Mouse (Mus musculus): ENCODE measurements around the gene Galnt3. TPM values are rescaled to one million over a fixed set of nuclear protein-coding genes. Genes with fewer than 3 reads are reported as not detected.

Gene Galnt3
- polyA plus RNA-seq (2012; rRNA removed) (4.1 TPM in 2 replicates), polyA plus RNA-seq (2014; fragmentation: Nextera tagmentation; extraction: Ambion mirVana) (5.6 and 6.5 TPM in 2 replicates)

DNA sequence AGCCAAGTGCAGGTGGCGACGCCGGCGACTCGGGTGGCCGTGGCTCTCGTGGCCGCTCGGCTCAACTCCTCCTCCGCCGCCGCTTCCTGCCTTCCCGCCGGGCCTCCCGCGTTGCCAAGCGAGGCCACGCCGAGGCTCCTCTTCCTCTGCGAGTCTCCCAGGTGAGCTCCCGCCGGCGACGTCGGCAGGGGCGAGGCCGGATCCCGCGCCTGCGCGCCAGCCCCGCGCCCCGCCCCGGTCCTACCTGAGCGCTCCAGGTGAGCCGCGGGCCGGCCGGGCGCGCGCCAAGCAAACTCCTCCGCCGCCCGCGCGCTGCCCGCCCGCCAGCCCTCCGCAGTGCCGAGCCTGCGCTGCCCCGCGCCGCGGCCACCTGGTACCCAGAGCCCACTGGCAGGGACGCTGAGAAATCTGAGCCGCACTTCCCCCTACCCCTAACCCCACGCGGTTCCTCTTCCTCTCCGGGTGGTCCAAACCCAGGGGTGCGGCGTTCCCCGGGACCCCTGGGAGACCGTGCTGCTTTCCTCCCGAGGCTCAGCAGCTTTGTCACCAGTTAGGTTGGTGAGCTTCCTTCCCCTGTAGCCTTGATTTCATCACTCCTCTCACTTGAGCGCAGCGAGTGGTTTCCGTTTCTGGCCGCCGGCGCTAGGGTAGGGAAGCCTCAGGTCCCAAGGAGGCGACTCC is at the start of gene Galnt3:
Gene Galnt3, minus strand, starts transcription at position 404 of the 681 bp plus-strand sequence.
- Histone ChIP-seq H3K9me3 (ENCODE audit: control insufficient read depth, low read length) (no peaks in the 10 kb centered on the region), H3K27me3 (ENCODE audit: control insufficient read depth, insufficient read depth, low read length) (peaks cover 22% of the 10 kb centered on the region; the same call in 1 of the 2 replicates), H3K36me3 (ENCODE audit: control insufficient read depth, insufficient read depth, low read length) (no peaks in the 10 kb centered on the region), H3K27ac (replicated peaks; ENCODE audit: low read depth, low read length) (no peak within 1 kb of the TSS), H3K4me1 (ENCODE audit: control insufficient read depth, insufficient read depth, low read length) (peaks cover 5% of the 10 kb centered on the region; the same call in 1 of the 2 replicates), H3K4me2 (replicated peaks; ENCODE audit: low read depth, low read length, severe bottlenecking) (peak within 1 kb of the TSS; percentile 100), H3K4me3 (replicated peaks; ENCODE audit: low read length) (peak within 1 kb of the TSS; percentile 68), H3K9ac (ENCODE audit: low read depth, low read length, severe bottlenecking) (peak within 1 kb of the TSS; percentile 58)
- DNase-seq (ENCODE audit: low spot score) (no peak), ATAC-seq (ENCODE audit: low FRiP score, low read depth) (peak; percentile 54; the same call in 1 of the 2 replicates)
- no peak for TF ChIP-seq POLR2A (IDR thresholded peaks at IDR 0.05; ENCODE audit: borderline replicate concordance, extremely low read depth, insufficient read depth, insufficient read length)
- WGBS = 0% methylated on average over 17 of the region's 74 CpGs

DNA sequence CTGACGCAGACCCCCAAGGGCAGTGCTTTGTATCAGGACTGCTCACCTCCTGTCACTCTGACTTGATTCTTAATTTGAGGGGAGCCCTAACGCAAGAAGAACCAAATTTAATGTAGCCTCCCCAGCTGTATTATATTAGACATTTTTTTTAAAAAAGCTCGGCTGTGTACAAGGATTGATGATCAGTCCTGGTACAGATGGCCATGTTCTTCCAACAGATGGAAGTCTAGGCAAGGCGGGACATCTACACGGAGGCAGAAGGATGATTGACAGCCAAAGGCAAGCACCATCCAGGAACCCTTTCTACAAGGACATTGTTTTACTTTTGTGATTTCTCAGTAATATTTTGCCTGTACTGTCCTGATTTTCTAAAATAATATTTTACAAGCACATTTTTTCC is 48.3 kb upstream of the Galnt3 start:
- Histone ChIP-seq H3K9ac (ENCODE audit: low read depth, low read length, severe bottlenecking) (no peak overlapping the region), H3K4me3 (replicated peaks; ENCODE audit: low read length) (no peak overlapping the region), H3K9me3 (ENCODE audit: control insufficient read depth, low read length) (no peaks in the 10 kb centered on the region), H3K4me1 (ENCODE audit: control insufficient read depth, insufficient read depth, low read length) (0 out of 2 replicates have a peak, but pooled peaks cover 2% of the 10 kb centered on the region), H3K36me3 (ENCODE audit: control insufficient read depth, insufficient read depth, low read length) (no peaks in the 10 kb centered on the region), H3K27me3 (ENCODE audit: control insufficient read depth, insufficient read depth, low read length) (no peaks in the 10 kb centered on the region), H3K27ac (replicated peaks; ENCODE audit: low read depth, low read length) (no peak overlapping the region), H3K4me2 (replicated peaks; ENCODE audit: low read depth, low read length, severe bottlenecking) (no peak overlapping the region)
- no peak for TF ChIP-seq POLR2A (IDR thresholded peaks at IDR 0.05; ENCODE audit: borderline replicate concordance, extremely low read depth, insufficient read depth, insufficient read length)
- no peak for ATAC-seq (ENCODE audit: low FRiP score, low read depth)
- DNase-seq (ENCODE audit: low spot score) = no peak
- 66% methylated on average over 5 of the region's 5 CpGs for WGBS

DNA sequence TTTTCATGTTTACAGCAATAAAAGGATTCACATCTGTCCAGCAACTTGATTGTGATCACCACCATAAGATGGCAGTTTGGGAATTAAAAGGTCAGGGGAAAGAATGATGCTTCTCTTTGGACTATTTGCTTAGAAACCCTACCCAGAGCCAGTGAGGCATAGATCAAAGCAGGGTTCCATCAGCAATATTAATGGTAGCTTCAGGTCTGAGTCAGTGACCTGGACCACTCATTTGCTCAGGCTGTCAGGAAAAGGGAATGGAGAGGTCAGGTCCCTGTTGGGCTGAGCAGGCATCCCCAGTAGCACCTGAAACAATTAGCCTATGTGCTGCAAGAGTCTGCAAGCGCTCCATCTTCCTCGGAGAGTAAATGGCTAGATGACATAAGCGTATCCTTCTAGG is 46.8 kb upstream of the Galnt3 start:
- no peak for DNase-seq (ENCODE audit: low spot score)
- 89% methylated on average over 3 of the region's 3 CpGs for WGBS
- H3K4me1 ChIP-seq (ENCODE audit: control insufficient read depth, insufficient read depth, low read length) = no peaks in the 10 kb centered on the region
- H3K36me3 ChIP-seq (ENCODE audit: control insufficient read depth, insufficient read depth, low read length) = no peaks in the 10 kb centered on the region
- H3K27ac ChIP-seq (replicated peaks; ENCODE audit: low read depth, low read length) = no peak overlapping the region
- no peaks in the 10 kb centered on the region for H3K9me3 ChIP-seq (ENCODE audit: control insufficient read depth, low read length)
- no peak for TF ChIP-seq POLR2A (IDR thresholded peaks at IDR 0.05; ENCODE audit: borderline replicate concordance, extremely low read depth, insufficient read depth, insufficient read length)
- no peaks in the 10 kb centered on the region for H3K27me3 ChIP-seq (ENCODE audit: control insufficient read depth, insufficient read depth, low read length)
- H3K9ac ChIP-seq (ENCODE audit: low read depth, low read length, severe bottlenecking) = no peak overlapping the region
- H3K4me3 ChIP-seq (replicated peaks; ENCODE audit: low read length) = no peak overlapping the region
- H3K4me2 ChIP-seq (replicated peaks; ENCODE audit: low read depth, low read length, severe bottlenecking) = no peak overlapping the region
- no peak for ATAC-seq (ENCODE audit: low FRiP score, low read depth)

DNA sequence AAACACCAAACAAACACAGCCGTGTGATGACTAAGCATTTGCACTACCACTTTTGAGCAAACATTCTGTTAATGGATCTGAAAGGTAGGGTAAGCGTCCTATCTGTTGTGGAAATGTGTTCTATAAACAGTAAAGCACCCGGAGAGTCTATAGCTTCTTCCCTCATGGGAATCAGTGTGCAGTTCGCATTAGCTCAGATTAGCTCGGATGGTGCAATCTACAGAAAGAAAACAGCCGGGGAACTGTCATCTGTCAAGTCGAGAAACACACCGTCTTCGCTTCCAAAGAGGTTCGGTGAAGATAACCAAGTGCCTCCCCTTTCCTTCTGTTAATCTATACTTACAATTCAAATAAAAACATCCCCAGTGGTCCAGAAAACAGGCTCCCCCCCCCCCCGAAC is 45.9 kb upstream of the Galnt3 start:
- DNase-seq (ENCODE audit: low spot score) (no peak), ATAC-seq (ENCODE audit: low FRiP score, low read depth) (no peak)
- Histone ChIP-seq H3K27me3 (ENCODE audit: control insufficient read depth, insufficient read depth, low read length) (no peaks in the 10 kb centered on the region), H3K36me3 (ENCODE audit: control insufficient read depth, insufficient read depth, low read length) (no peaks in the 10 kb centered on the region), H3K4me1 (ENCODE audit: control insufficient read depth, insufficient read depth, low read length) (no peaks in the 10 kb centered on the region), H3K4me2 (replicated peaks; ENCODE audit: low read depth, low read length, severe bottlenecking) (no peak overlapping the region), H3K4me3 (replicated peaks; ENCODE audit: low read length) (no peak overlapping the region), H3K9me3 (ENCODE audit: control insufficient read depth, low read length) (no peaks in the 10 kb centered on the region), H3K27ac (replicated peaks; ENCODE audit: low read depth, low read length) (no peak overlapping the region), H3K9ac (ENCODE audit: low read depth, low read length, severe bottlenecking) (no peak overlapping the region)
- no peak for TF ChIP-seq POLR2A (IDR thresholded peaks at IDR 0.05; ENCODE audit: borderline replicate concordance, extremely low read depth, insufficient read depth, insufficient read length)
- 81% methylated on average over 11 of the region's 11 CpGs for WGBS

- no peak for ATAC-seq (ENCODE audit: low FRiP score, low read depth)
- no peak overlapping the region for H3K27ac ChIP-seq (replicated peaks; ENCODE audit: low read depth, low read length)
- no peak overlapping the region for H3K4me3 ChIP-seq (replicated peaks; ENCODE audit: low read length)
- no peak for DNase-seq (ENCODE audit: low spot score)
- TF ChIP-seq POLR2A (IDR thresholded peaks at IDR 0.05; ENCODE audit: borderline replicate concordance, extremely low read depth, insufficient read depth, insufficient read length) = no peak
- H3K4me2 ChIP-seq (replicated peaks; ENCODE audit: low read depth, low read length, severe bottlenecking) = no peak overlapping the region
- no peak overlapping the region for H3K9ac ChIP-seq (ENCODE audit: low read depth, low read length, severe bottlenecking)
- no peaks in the 10 kb centered on the region for H3K27me3 ChIP-seq (ENCODE audit: control insufficient read depth, insufficient read depth, low read length)
- H3K36me3 ChIP-seq (ENCODE audit: control insufficient read depth, insufficient read depth, low read length) = no peaks in the 10 kb centered on the region
- no peaks in the 10 kb centered on the region for H3K9me3 ChIP-seq (ENCODE audit: control insufficient read depth, low read length)
- WGBS = 91% methylated on average over 8 of the region's 8 CpGs
- no peaks in the 10 kb centered on the region for H3K4me1 ChIP-seq (ENCODE audit: control insufficient read depth, insufficient read depth, low read length)
Observed at GRCm38 (mm10) chr2:66165025-66165424, 40.2 kb upstream of the Galnt3 start.
